Mouse (Mus musculus) neutrophil, adult 5-6 weeks (primary cell): Measurements from ENCODE around the gene AU022252. TPM values are rescaled to one million over a fixed set of nuclear protein-coding genes. Genes with fewer than 3 reads are reported as not detected.

Experiments used
- ATAC-seq: fragments of 151-379, 151-347 bp; 2 replicates; pipeline ENCODE4 v1.8.0; 2017; ENCODE audit warnings: mild to moderate bottlenecking, moderate TSS enrichment; ENCODE audit not compliant: insufficient number of reproducible peaks, poor library complexity, low FRiP score, severe bottlenecking; ENCODE audit errors: extremely low read depth
- total RNA-seq: library from RNA; stranded (forward); fragments of 200-1000 nt; gene quantifications from 2 replicates; pipeline ENCODE4 v1.2.3, GENCODE M21; 2017

Gene AU022252
- total RNA-seq, 1 experiment from 2014 or later, result 5.9 TPM

- peak; percentile 51; the same call in 1 of the 2 replicates for ATAC-seq
Observed at GRCm38 (mm10) chr4:119157186-119157585, 75.3 kb downstream of the AU022252 start.

Other genes with a start within 250 kb of the AU022252 start
- gene Slc2a1, start 124.0 kb downstream of the AU022252 start, total RNA-seq, result 70.1 and 76.1 TPM in 2 replicates
- 6.9 and 10.3 TPM in 2 replicates for gene Zfp691, start 58.5 kb downstream of the AU022252 start, total RNA-seq
- gene Ermap, start 42.7 kb downstream of the AU022252 start, total RNA-seq, result 0.12 and 0.49 TPM in 2 replicates
- gene Svbp, start 37.4 kb downstream of the AU022252 start, total RNA-seq, result 50.2 and 63.6 TPM in 2 replicates
- not detected in 2 replicates for gene Tmem269, start 14.5 kb downstream of the AU022252 start, total RNA-seq
- 1.9 and 3.7 TPM in 2 replicates for gene P3h1, start 203 bp upstream of the AU022252 start, total RNA-seq
- gene Cldn19, start 22.7 kb upstream of the AU022252 start, total RNA-seq, result not detected in 2 replicates
- 380 and 442 TPM in 2 replicates for gene Ybx1, start 61.9 kb upstream of the AU022252 start, total RNA-seq
- gene Ppih, start 87.8 kb upstream of the AU022252 start, total RNA-seq, result 23.7 and 27.5 TPM in 2 replicates
- 0.93 and 2.5 TPM in 2 replicates for gene Ccdc30, start 182.8 kb upstream of the AU022252 start, total RNA-seq
- gene Ppcs, start 189.7 kb upstream of the AU022252 start, total RNA-seq, result 13.9 and 14.1 TPM in 2 replicates
- gene Zmynd12, start 190.1 kb upstream of the AU022252 start, total RNA-seq, result 0.25 TPM in 1 of 2 replicates, not detected in the other